Mouse (Mus musculus): ENCODE data around the gene Hs1bp3.

DNA sequence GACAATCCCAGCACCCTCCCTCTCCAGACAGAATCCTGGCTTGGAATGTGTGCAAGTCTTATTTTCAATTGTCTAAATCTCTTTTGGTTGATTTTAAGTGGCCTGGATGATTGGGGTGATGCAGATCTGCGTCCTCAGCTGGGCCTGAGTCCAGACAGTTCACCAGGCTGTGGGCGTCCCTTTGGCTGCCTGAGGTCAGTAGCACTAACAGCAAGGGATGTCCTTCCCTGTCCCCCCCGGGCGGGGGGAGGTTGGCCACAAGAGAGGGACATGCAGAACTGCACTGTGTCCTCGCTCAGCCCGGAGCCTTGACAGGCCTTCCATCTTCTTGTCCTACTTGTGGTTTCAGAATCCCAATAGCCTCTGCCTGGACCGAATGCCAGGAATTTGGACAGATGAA, 52.1 kb downstream of the Hs1bp3 start:
- TF ChIP-seq CTCF (IDR thresholded peaks at IDR 0.05; ENCODE audit: low read depth) (no peak), EP300 (IDR thresholded peaks at IDR 0.05; ENCODE audit: low read depth) (no peak)
